Mouse (Mus musculus) stomach, postnatal 0 days (tissue): ENCODE measurements around the gene Plekha4. TPM values are rescaled to one million over a fixed set of nuclear protein-coding genes. Genes with fewer than 3 reads are reported as not detected.
"Not testable (repeated sequence)": the region's sequence is repeated elsewhere in the genome, so short reads cannot be mapped to it uniquely, and the experiment has no call there.

Experiments
- ATAC-seq: fragments of 200-750 bp; cut with Nextera tagmentation; 2 replicates; pipeline ENCODE4 v1.8.0; 2017; ENCODE audit not compliant: low FRiP score, low TSS enrichment
- DNase-seq: peaks from one replicate; pipeline ENCODE4 v3.0.0-alpha.2; 2016; ENCODE audit warnings: low spot score
- H3K27ac ChIP-seq: fragments of 300-500 bp; sonication (generic); replicated peaks from 2 replicates; pipeline ENCODE4 v1.5.1; 2014; ENCODE audit warnings: mild to moderate bottlenecking, control low read depth
- H3K27me3 ChIP-seq: fragments of 300-500 bp; sonication (generic); 2 replicates; pipeline ENCODE4 v1.6.1; 2014; ENCODE audit warnings: low read length; ENCODE audit not compliant: control insufficient read depth, insufficient read depth
- H3K36me3 ChIP-seq: fragments of 300-500 bp; sonication (generic); 2 replicates; pipeline ENCODE4 v1.6.1; 2014; ENCODE audit warnings: low read length, mixed read lengths; ENCODE audit not compliant: control insufficient read depth, insufficient read depth
- H3K4me1 ChIP-seq: fragments of 300-500 bp; sonication (generic); replicated peaks from 2 replicates; pipeline ENCODE4 v1.6.1; 2014; ENCODE audit warnings: antibody characterized with exemption; ENCODE audit not compliant: control insufficient read depth, insufficient read depth
- H3K4me2 ChIP-seq: fragments of 300-500 bp; sonication (generic); replicated peaks from 2 replicates; pipeline ENCODE4 v1.6.1; 2014; ENCODE audit warnings: low read depth, mild to moderate bottlenecking, control low read depth, moderate library complexity
- H3K4me3 ChIP-seq: fragments of 300-500 bp; sonication (generic); 2 replicates; pipeline ENCODE4 v1.5.1; 2014; ENCODE audit warnings: low read depth, low read length, control low read depth
- H3K9ac ChIP-seq: fragments of 300-500 bp; sonication (generic); 2 replicates; pipeline ENCODE4 v1.6.1; 2014; ENCODE audit warnings: mild to moderate bottlenecking, low read length, control low read depth, mixed read lengths
- H3K9me3 ChIP-seq: fragments of 300-500 bp; sonication (generic); 2 replicates; pipeline ENCODE4 v1.6.1; 2016; ENCODE audit warnings: low read length; ENCODE audit not compliant: control insufficient read depth
- CTCF ChIP-seq: IDR thresholded peaks from 2 replicates; pipeline ENCODE4 v1.5.1; 2016; ENCODE audit warnings: antibody characterized with exemption, low read depth, mild to moderate bottlenecking, moderate library complexity
- EP300 ChIP-seq: optimal IDR thresholded peaks from 2 replicates; pipeline ENCODE3; 2016; ENCODE audit warnings: antibody characterized with exemption
- WGBS: fragments of 180-500 bp; shearing (Covaris S2); extraction: QIAGEN DNeasy Blood & Tissue Kit; methylation state at CpG from one replicate; pipeline ENCODE4 v1.1.7; 2014; 5-methylcytosine and 5-hydroxymethylcytosine counted together
- polyA plus RNA-seq: library from polyadenylated mRNA; unstranded; fragments of >200 nt; fragmentation: Nextera tagmentation; extraction: Ambion mirVana; gene quantifications from 2 replicates; pipeline ENCODE4 v1.2.1, GENCODE M21; 2015

Plekha4 gene
- polyA plus RNA-seq, 1 experiment from 2014 or later, result 7.9 TPM

- no peak overlapping the region for H3K4me2 ChIP-seq
- no peak overlapping the region for H3K9ac ChIP-seq
- H3K36me3 ChIP-seq, result no peaks in the 10 kb centered on the region
- H3K27ac ChIP-seq, result no peak overlapping the region
- TF ChIP-seq EP300 (no peak), CTCF (no peak)
- no peaks in the 10 kb centered on the region for H3K27me3 ChIP-seq
- H3K9me3 ChIP-seq, result no peaks in the 10 kb centered on the region
- ATAC-seq, result no peak
- no peak overlapping the region for H3K4me3 ChIP-seq
- DNase-seq, result no peak
- WGBS, result 83% methylated on average over 7 of the region's 7 CpGs
- H3K4me1 ChIP-seq, result peaks cover 2% of the 10 kb centered on the region; the same call in 1 of the 2 replicates
Measured at GRCm38 (mm10) chr7:45514411-45514810, 11.7 kb upstream of the Plekha4 start.

DNA sequence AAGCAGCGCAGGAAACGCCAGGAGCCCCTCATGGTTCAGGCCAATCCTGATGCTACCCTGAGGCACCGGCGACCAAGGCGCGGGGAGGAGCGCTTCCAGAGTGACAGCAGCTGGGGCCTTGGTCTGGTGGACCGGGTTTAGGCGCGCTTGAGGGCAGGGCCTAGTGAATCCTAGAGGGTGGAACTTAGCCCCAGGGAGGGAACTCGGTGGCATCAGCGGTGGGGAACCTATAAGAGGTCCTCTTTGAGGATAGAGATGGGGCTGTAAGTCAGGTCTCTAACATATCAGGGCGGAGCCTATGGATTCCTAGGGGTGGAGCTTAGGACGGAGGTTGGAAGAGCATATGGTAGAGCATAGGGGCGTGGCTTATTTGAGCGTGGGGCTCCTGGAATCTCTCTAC is 10.7 kb upstream of the Plekha4 start:
- Histone ChIP-seq H3K4me1 (no peaks in the 10 kb centered on the region), H3K4me3 (no peak overlapping the region), H3K9me3 (no peaks in the 10 kb centered on the region), H3K27ac (0 out of 2 replicates have a peak overlapping the region, but pooled peaks have one; percentile 4), H3K27me3 (no peaks in the 10 kb centered on the region), H3K36me3 (no peaks in the 10 kb centered on the region), H3K4me2 (peak overlapping the region; percentile 29; the same call in 1 of the 2 replicates), H3K9ac (no peak overlapping the region)
- peak; percentile 35 for ATAC-seq
- TF ChIP-seq CTCF (no peak), EP300 (no peak)
- DNase-seq, result no peak
- 27% methylated on average over 16 of the region's 16 CpGs for WGBS

DNA sequence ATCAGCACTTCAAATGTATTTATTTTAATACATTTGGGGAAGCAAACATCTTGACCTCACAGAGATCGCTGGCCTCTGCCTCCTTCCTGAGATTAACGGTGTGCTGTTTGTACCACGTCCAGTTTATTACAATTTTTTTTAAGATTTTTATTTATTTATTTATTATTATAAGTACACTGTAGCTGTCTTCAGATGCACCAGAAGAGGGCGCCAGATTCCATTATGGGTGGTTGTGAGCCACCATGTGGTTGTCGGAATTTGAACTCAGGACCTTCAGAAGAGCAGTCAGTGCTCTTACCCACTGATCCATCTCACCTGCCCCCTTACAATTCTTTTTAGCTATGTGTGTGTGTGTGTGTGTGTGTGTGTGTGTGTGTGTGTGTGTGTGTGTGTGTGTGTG is 9.3 kb upstream of the Plekha4 start:
- not testable (repeated sequence) for H3K9me3 ChIP-seq, H3K27ac ChIP-seq, H3K36me3 ChIP-seq, H3K9ac ChIP-seq, DNase-seq, H3K4me1 ChIP-seq, ATAC-seq, H3K4me3 ChIP-seq, H3K4me2 ChIP-seq, H3K27me3 ChIP-seq
- 64% methylated on average over 5 of the region's 5 CpGs for WGBS
- peak; percentile 47 for TF ChIP-seq CTCF

DNA sequence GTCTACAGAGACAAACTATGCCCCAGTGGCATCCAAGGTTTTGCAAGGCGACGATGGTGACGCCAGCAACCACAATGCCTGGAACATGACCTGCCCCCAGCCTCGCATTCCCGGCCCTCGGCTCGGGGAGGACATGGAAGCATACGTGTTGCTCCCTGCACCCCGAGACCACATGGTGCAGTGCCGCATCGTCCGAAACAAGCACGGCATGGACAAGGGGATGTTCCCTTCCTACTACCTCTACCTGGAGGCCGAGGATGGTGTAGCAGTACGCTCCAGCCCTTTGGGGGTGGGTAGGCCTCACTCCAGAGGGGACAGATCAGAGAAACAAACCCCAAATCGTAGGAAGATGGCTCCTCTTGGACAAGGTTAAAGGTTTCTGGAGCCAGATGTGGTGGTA is 7.5 kb upstream of the Plekha4 start:
- Histone ChIP-seq H3K4me3 (no peak overlapping the region), H3K27ac (no peak overlapping the region), H3K36me3 (peaks cover 4% of the 10 kb centered on the region; the same call in 1 of the 2 replicates), H3K4me1 (0 out of 2 replicates have a peak, but pooled peaks cover 3% of the 10 kb centered on the region), H3K27me3 (no peaks in the 10 kb centered on the region), H3K9me3 (no peaks in the 10 kb centered on the region), H3K4me2 (no peak overlapping the region), H3K9ac (no peak overlapping the region)
- DNase-seq (no peak), ATAC-seq (no peak)
- TF ChIP-seq EP300 (no peak), CTCF (no peak)
- 94% methylated on average over 16 of the region's 16 CpGs for WGBS

GRCm38 (mm10) chr7:45519345-45520120 is 6.6 kb upstream of the Plekha4 start:
- H3K4me2 ChIP-seq, result no peak overlapping the region
- H3K4me3 ChIP-seq, result no peak overlapping the region
- no peak overlapping the region for H3K27ac ChIP-seq
- no peaks in the 10 kb centered on the region for H3K27me3 ChIP-seq
- no peak for TF ChIP-seq EP300
- DNase-seq (no peak), ATAC-seq (no peak)
- H3K9ac ChIP-seq, result no peak overlapping the region
- H3K4me1 ChIP-seq, result 0 out of 2 replicates have a peak, but pooled peaks cover 3% of the 10 kb centered on the region
- H3K9me3 ChIP-seq, result no peaks in the 10 kb centered on the region
- peaks cover 4% of the 10 kb centered on the region; the same call in 1 of the 2 replicates for H3K36me3 ChIP-seq
- WGBS, result 72% methylated on average over 8 of the region's 8 CpGs

DNA sequence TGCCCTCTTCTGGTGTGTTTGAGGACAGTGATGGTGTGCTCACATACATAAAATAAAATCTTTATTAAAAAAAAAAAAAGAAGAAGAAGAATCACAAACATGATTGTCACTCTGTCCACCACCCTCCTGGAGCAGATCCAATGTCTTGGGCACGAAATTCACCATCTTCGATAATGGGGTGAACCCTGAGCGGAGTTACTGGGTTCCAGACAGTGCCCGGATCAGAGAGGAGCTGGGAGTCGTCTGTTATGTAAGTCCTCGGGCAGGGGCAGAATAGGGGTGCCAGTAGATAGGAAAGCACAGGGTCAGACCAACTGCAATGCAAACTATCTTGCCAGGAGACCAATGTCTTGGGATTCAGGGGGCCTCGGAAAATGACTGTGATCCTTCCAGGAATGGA is 5.5 kb upstream of the Plekha4 start:
- ATAC-seq (no peak), DNase-seq (no peak)
- no peak overlapping the region for H3K9ac ChIP-seq
- 93% methylated on average over 7 of the region's 7 CpGs for WGBS
- TF ChIP-seq CTCF (no peak), EP300 (no peak)
- no peak overlapping the region for H3K4me2 ChIP-seq
- no peaks in the 10 kb centered on the region for H3K27me3 ChIP-seq
- no peaks in the 10 kb centered on the region for H3K9me3 ChIP-seq
- H3K27ac ChIP-seq, result no peak overlapping the region
- H3K4me1 ChIP-seq, result 0 out of 2 replicates have a peak, but pooled peaks cover 6% of the 10 kb centered on the region
- no peak overlapping the region for H3K4me3 ChIP-seq
- H3K36me3 ChIP-seq, result peaks cover 4% of the 10 kb centered on the region; the same call in 1 of the 2 replicates
